In the genomic region with DNA sequence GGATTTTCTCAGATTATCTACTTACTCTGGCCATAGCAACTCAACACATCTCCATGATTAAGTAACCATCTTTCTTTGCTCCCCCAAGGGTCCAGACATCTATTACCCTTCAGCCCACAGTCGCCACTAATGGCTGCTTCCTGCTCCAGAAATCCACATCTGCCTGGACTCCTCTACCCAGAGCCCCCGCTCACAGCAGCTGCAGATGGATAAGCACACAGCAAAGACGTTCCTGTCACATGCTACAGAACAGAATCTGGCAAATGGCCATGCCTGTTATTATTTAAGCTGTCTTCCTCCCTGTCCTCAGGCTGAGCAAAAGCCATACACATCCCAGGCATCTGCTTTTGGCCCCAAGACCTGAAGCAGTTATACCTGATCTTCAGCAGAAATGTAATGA, we compare ENCODE assay signal across 17 mouse cellular contexts.
DNase-seq lines count a peak whose midpoint lies in the region; ATAC-seq and TF ChIP-seq lines count a peak whose summit lies in the region.
"Had no signal": no experiment of that assay in that cellular context is flagged by ENCODE, and none has a peak within 500 bp of the region (broad histone marks: within the 10 kb centered on the region; RNA-seq: fewer than 3 reads in every experiment).

No protein-coding gene starts in this region.

- no peaks in the 10 kb centered on the region for H3K4me1 ChIP-seq in embryonic facial prominence, embryonic 11.5 days (ENCODE audit: control insufficient read depth, insufficient read depth, low read length)
- peaks cover 11% of the 10 kb centered on the region; the same call in 1 of the 2 replicates for H3K4me1 ChIP-seq in embryonic facial prominence, embryonic 10.5 days
- H3K4me1 ChIP-seq in kidney, adult 2 months (ENCODE audit: control insufficient read depth, insufficient read depth, low read length) = no peaks in the 10 kb centered on the region
- no peaks in the 10 kb centered on the region for H3K4me1 ChIP-seq in lung, embryonic 16.5 days (replicated peaks; ENCODE audit: control insufficient read depth, insufficient read depth, low read length)
- H3K4me1 ChIP-seq in lung, adult 2 months (ENCODE audit: control insufficient read depth, insufficient read depth, low read length) = no peaks in the 10 kb centered on the region
- H3K4me1 ChIP-seq in stomach, embryonic 15.5 days = no peaks in the 10 kb centered on the region
- H3K4me1 ChIP-seq in hindbrain, embryonic 16.5 days (ENCODE audit: control insufficient read depth, insufficient read depth, low read depth, low read length) = no peaks in the 10 kb centered on the region; the same call in 1 of the 2 replicates
- H3K4me1 ChIP-seq: limb, embryonic 15.5 days had no signal

- DNase-seq in embryonic facial prominence, embryonic 11.5 days (ENCODE audit: low spot score) = peak; percentile 24
- DNase-seq in embryonic facial prominence, embryonic 10.5 days (ENCODE audit: low spot score) = no peak
- DNase-seq in kidney, adult 2 months = peak; percentile 38
- no peak for DNase-seq in kidney, adult 11 months
- DNase-seq in lung, adult 2 months = no peak
- DNase-seq: cerebellum, postnatal 10 days; heart, adult 2 months; heart, postnatal 14 days; retina, postnatal 1 day; thymus, postnatal 25 days had no signal

- H3K9ac ChIP-seq in embryonic facial prominence, embryonic 11.5 days (replicated peaks; ENCODE audit: low read length) = no peak overlapping the region
- no peak overlapping the region for H3K9ac ChIP-seq in lung, embryonic 16.5 days (ENCODE audit: low read length)
- H3K9ac ChIP-seq in stomach, embryonic 15.5 days = no peak overlapping the region
- no peak overlapping the region for H3K9ac ChIP-seq in hindbrain, embryonic 16.5 days (ENCODE audit: low read depth, low read length)
- H3K9ac ChIP-seq: limb, embryonic 15.5 days had no signal

- TF ChIP-seq POLR2A in kidney, adult 2 months (IDR thresholded peaks at IDR 0.05; ENCODE audit: low read depth, low read length) = no peak
- no peak for TF ChIP-seq POLR2A in lung, adult 2 months (IDR thresholded peaks at IDR 0.05; ENCODE audit: borderline replicate concordance, extremely low read depth, low read depth, low read length)

- no peak overlapping the region for H3K4me3 ChIP-seq in embryonic facial prominence, embryonic 11.5 days (ENCODE audit: low read depth, low read length)
- H3K4me3 ChIP-seq in embryonic facial prominence, embryonic 10.5 days = no peak overlapping the region
- no peak overlapping the region for H3K4me3 ChIP-seq in kidney, adult 2 months (ENCODE audit: insufficient read depth, low read depth, low read length)
- no peak overlapping the region for H3K4me3 ChIP-seq in lung, embryonic 16.5 days (ENCODE audit: low read length)
- no peak overlapping the region for H3K4me3 ChIP-seq in lung, adult 2 months (replicated peaks; ENCODE audit: extremely low read depth, low read depth, low read length)
- no peak overlapping the region for H3K4me3 ChIP-seq in stomach, embryonic 15.5 days (replicated peaks)
- H3K4me3 ChIP-seq in hindbrain, embryonic 16.5 days (ENCODE audit: low read length) = no peak overlapping the region
- H3K4me3 ChIP-seq: heart, adult 2 months; layer of hippocampus, adult 2 months; left cerebral cortex, adult 2 months; limb, embryonic 15.5 days had no signal

- no peaks in the 10 kb centered on the region for H3K9me3 ChIP-seq in embryonic facial prominence, embryonic 11.5 days (replicated peaks; ENCODE audit: control insufficient read depth, low read length)
- H3K9me3 ChIP-seq in embryonic facial prominence, embryonic 10.5 days = no peaks in the 10 kb centered on the region
- H3K9me3 ChIP-seq in lung, embryonic 16.5 days (ENCODE audit: control insufficient read depth, low read length) = no peaks in the 10 kb centered on the region
- H3K9me3 ChIP-seq in stomach, embryonic 15.5 days = no peaks in the 10 kb centered on the region
- no peaks in the 10 kb centered on the region for H3K9me3 ChIP-seq in hindbrain, embryonic 16.5 days (ENCODE audit: control insufficient read depth, low read length)
- H3K9me3 ChIP-seq: limb, embryonic 15.5 days had no signal

- no peaks in the 10 kb centered on the region for H3K27me3 ChIP-seq in embryonic facial prominence, embryonic 11.5 days (ENCODE audit: control insufficient read depth, insufficient read depth, low read length)
- H3K27me3 ChIP-seq in embryonic facial prominence, embryonic 10.5 days (replicated peaks; ENCODE audit: low read depth, poor library complexity, severe bottlenecking) = no peaks in the 10 kb centered on the region
- no peaks in the 10 kb centered on the region for H3K27me3 ChIP-seq in kidney, adult 2 months (replicated peaks; ENCODE audit: control insufficient read depth, insufficient read depth, low read length)
- no peaks in the 10 kb centered on the region for H3K27me3 ChIP-seq in lung, embryonic 16.5 days (ENCODE audit: control insufficient read depth, insufficient read depth, low read depth, low read length)
- no peaks in the 10 kb centered on the region for H3K27me3 ChIP-seq in stomach, embryonic 15.5 days (replicated peaks)
- no peaks in the 10 kb centered on the region for H3K27me3 ChIP-seq in hindbrain, embryonic 16.5 days (replicated peaks; ENCODE audit: control insufficient read depth, insufficient read depth, low read length)
- H3K27me3 ChIP-seq: limb, embryonic 15.5 days had no signal

- no peaks in the 10 kb centered on the region for H3K36me3 ChIP-seq in embryonic facial prominence, embryonic 11.5 days (replicated peaks; ENCODE audit: control insufficient read depth, insufficient read depth, low read depth, low read length)
- H3K36me3 ChIP-seq in embryonic facial prominence, embryonic 10.5 days (replicated peaks) = no peaks in the 10 kb centered on the region
- H3K36me3 ChIP-seq in kidney, adult 2 months (ENCODE audit: control insufficient read depth, insufficient read depth, low read length) = no peaks in the 10 kb centered on the region
- H3K36me3 ChIP-seq in lung, embryonic 16.5 days (ENCODE audit: control insufficient read depth, insufficient read depth, low read length) = no peaks in the 10 kb centered on the region
- H3K36me3 ChIP-seq in stomach, embryonic 15.5 days = no peaks in the 10 kb centered on the region
- no peaks in the 10 kb centered on the region for H3K36me3 ChIP-seq in hindbrain, embryonic 16.5 days (ENCODE audit: control insufficient read depth, insufficient read depth, low read length)
- H3K36me3 ChIP-seq: limb, embryonic 15.5 days had no signal

- no peak for ATAC-seq in embryonic facial prominence, embryonic 11.5 days (replicated peaks; ENCODE audit: insufficient number of reproducible peaks, low FRiP score, low TSS enrichment, low read depth)
- ATAC-seq in lung, embryonic 16.5 days (ENCODE audit: low read depth) = peak; percentile 65
- peak; percentile 31; the same call in 1 of the 2 replicates for ATAC-seq in stomach, embryonic 15.5 days (ENCODE audit: insufficient read depth, low FRiP score, low read depth)
- ATAC-seq in hindbrain, embryonic 16.5 days = no peak
- ATAC-seq: lung, postnatal 0 days had no signal

- no peak overlapping the region for H3K4me2 ChIP-seq in embryonic facial prominence, embryonic 11.5 days (ENCODE audit: low read depth, low read length)
- H3K4me2 ChIP-seq in lung, embryonic 16.5 days (ENCODE audit: low read depth, low read length) = no peak overlapping the region
- H3K4me2 ChIP-seq in stomach, embryonic 15.5 days = no peak overlapping the region
- no peak overlapping the region for H3K4me2 ChIP-seq in hindbrain, embryonic 16.5 days (ENCODE audit: low read length)
- H3K4me2 ChIP-seq: limb, embryonic 15.5 days had no signal

- H3K27ac ChIP-seq in embryonic facial prominence, embryonic 11.5 days (replicated peaks; ENCODE audit: low read depth, low read length) = no peak overlapping the region
- H3K27ac ChIP-seq in embryonic facial prominence, embryonic 10.5 days (replicated peaks) = no peak overlapping the region
- no peak overlapping the region for H3K27ac ChIP-seq in kidney, adult 2 months (ENCODE audit: insufficient read depth, low read depth, low read length)
- H3K27ac ChIP-seq in lung, embryonic 16.5 days (ENCODE audit: low read length) = no peak overlapping the region
- H3K27ac ChIP-seq in stomach, embryonic 15.5 days = peak overlapping the region; percentile 19; the same call in 1 of the 2 replicates
- no peak overlapping the region for H3K27ac ChIP-seq in hindbrain, embryonic 16.5 days (ENCODE audit: low read depth, low read length)
- H3K27ac ChIP-seq: heart, adult 2 months; layer of hippocampus, adult 2 months; left cerebral cortex, adult 2 months; limb, embryonic 15.5 days had no signal

- TF ChIP-seq CTCF in kidney, adult 2 months (conservative IDR thresholded peaks at IDR 0.05; ENCODE audit: insufficient read depth, insufficient read length, low read depth, low read length) = no peak
- TF ChIP-seq CTCF in lung, adult 2 months (IDR thresholded peaks at IDR 0.05; ENCODE audit: insufficient read depth, low read length) = no peak

- 44% methylated on average over 3 of the region's 3 CpGs for WGBS in embryonic facial prominence, embryonic 11.5 days
- 59% methylated on average over 3 of the region's 3 CpGs for WGBS in embryonic facial prominence, embryonic 10.5 days
- WGBS in kidney, adult 2 months = 40% methylated on average over 3 of the region's 3 CpGs
- 19% methylated on average over 3 of the region's 3 CpGs for WGBS in lung, embryonic 16.5 days
- WGBS in lung, adult 2 months = 44% methylated on average over 3 of the region's 3 CpGs
- WGBS in stomach, embryonic 15.5 days = 32% methylated on average over 3 of the region's 3 CpGs
- 48% methylated on average over 3 of the region's 3 CpGs for WGBS in hindbrain, embryonic 16.5 days

Comparison
In these comparisons a context has a peak if more than half of its experiments do, and no peak if none do; other contexts are left out.
1. DNase-seq: peak in embryonic facial prominence, embryonic 11.5 days (single experiment) and kidney, adult 2 months (single experiment); none in embryonic facial prominence, embryonic 10.5 days (single experiment), kidney, adult 11 months (single experiment) and lung, adult 2 months (single experiment).
2. ATAC-seq: peak in lung, embryonic 16.5 days (single experiment) and stomach, embryonic 15.5 days (single experiment); none in embryonic facial prominence, embryonic 11.5 days (single experiment) and hindbrain, embryonic 16.5 days (single experiment).